In genomic region chr7:74130206-74130836, GRCm38 (mm10) we compare ENCODE assay signal across 10 mouse cellular contexts.
A peak's percentile ranks its signal among the peaks of the same experiment; 100 is the strongest.
DNase-seq lines count a peak whose midpoint lies in the region; ATAC-seq and TF ChIP-seq lines count a peak whose summit lies in the region.
"Had no signal": no experiment of that assay in that cellular context is flagged by ENCODE, and none has a peak within 500 bp of the region (broad histone marks: within the 10 kb centered on the region; RNA-seq: fewer than 3 reads in every experiment).

No protein-coding gene starts in this region.

- peak; percentile 49 for DNase-seq in lung, embryonic 14.5 days
- DNase-seq in lung, postnatal 4 days = no peak
- peak; percentile 15 for DNase-seq in forebrain, embryonic 10.5 days (ENCODE audit: extremely low spot score, low spot score)
- peak; percentile 83 for DNase-seq in midbrain, postnatal 0 days (ENCODE audit: low spot score)
- DNase-seq in heart, adult 18-20 months = no peak
- DNase-seq in cerebellum, adult 18-20 months = no peak
- DNase-seq: kidney, postnatal 4 days; right cerebral cortex, postnatal 4 days had no signal

- no peak for TF ChIP-seq CTCF in lung, embryonic 14.5 days (IDR thresholded peaks at IDR 0.05; ENCODE audit: low read depth)
- peak; percentile 36 for TF ChIP-seq CTCF in midbrain, postnatal 0 days (IDR thresholded peaks at IDR 0.05)

- no peak overlapping the region for H3K4me3 ChIP-seq in lung, embryonic 14.5 days (ENCODE audit: low read depth, low read length)
- no peak overlapping the region for H3K4me3 ChIP-seq in forebrain, embryonic 10.5 days
- no peak overlapping the region for H3K4me3 ChIP-seq in hindbrain, embryonic 16.5 days (ENCODE audit: low read length)
- no peak overlapping the region for H3K4me3 ChIP-seq in midbrain, postnatal 0 days (ENCODE audit: low read depth, low read length)
- H3K4me3 ChIP-seq in heart, embryonic 11.5 days (ENCODE audit: low read depth, low read length) = no peak overlapping the region

- no peaks in the 10 kb centered on the region for H3K4me1 ChIP-seq in lung, embryonic 14.5 days (ENCODE audit: insufficient read depth)
- peaks cover 15% of the 10 kb centered on the region for H3K4me1 ChIP-seq in forebrain, embryonic 10.5 days
- H3K4me1 ChIP-seq in hindbrain, embryonic 16.5 days (ENCODE audit: control insufficient read depth, insufficient read depth, low read depth, low read length) = peaks cover 7% of the 10 kb centered on the region; the same call in 1 of the 2 replicates
- peaks cover 4% of the 10 kb centered on the region for H3K4me1 ChIP-seq in midbrain, postnatal 0 days (ENCODE audit: insufficient read depth, low read length)
- H3K4me1 ChIP-seq in heart, embryonic 11.5 days (ENCODE audit: control insufficient read depth, insufficient read depth, low read length) = no peaks in the 10 kb centered on the region

- no peak overlapping the region for H3K9ac ChIP-seq in lung, embryonic 14.5 days
- H3K9ac ChIP-seq in hindbrain, embryonic 16.5 days (ENCODE audit: low read depth, low read length) = no peak overlapping the region
- H3K9ac ChIP-seq in midbrain, postnatal 0 days (replicated peaks; ENCODE audit: low read length, poor library complexity, severe bottlenecking) = no peak overlapping the region
- no peak overlapping the region for H3K9ac ChIP-seq in heart, embryonic 11.5 days (ENCODE audit: low read depth, low read length)

- H3K4me2 ChIP-seq in lung, embryonic 14.5 days = no peak overlapping the region
- H3K4me2 ChIP-seq in hindbrain, embryonic 16.5 days (ENCODE audit: low read length) = no peak overlapping the region
- H3K4me2 ChIP-seq in midbrain, postnatal 0 days (ENCODE audit: low read depth, low read length, poor library complexity, severe bottlenecking) = no peak overlapping the region
- no peak overlapping the region for H3K4me2 ChIP-seq in heart, embryonic 11.5 days

- WGBS in lung, embryonic 14.5 days = 46% methylated on average over 8 of the region's 8 CpGs
- WGBS in forebrain, embryonic 10.5 days = 59% methylated on average over 8 of the region's 8 CpGs
- WGBS in hindbrain, embryonic 16.5 days = 14% methylated on average over 8 of the region's 8 CpGs
- 7% methylated on average over 8 of the region's 8 CpGs for whole genome bisulfite sequencing in midbrain, postnatal 0 days
- 61% methylated on average over 8 of the region's 8 CpGs for WGBS in heart, embryonic 11.5 days (ENCODE audit: insufficient replicate concordance)

- H3K9me3 ChIP-seq in lung, embryonic 14.5 days (ENCODE audit: low read depth, low read length) = no peaks in the 10 kb centered on the region
- no peaks in the 10 kb centered on the region for H3K9me3 ChIP-seq in forebrain, embryonic 10.5 days
- H3K9me3 ChIP-seq in hindbrain, embryonic 16.5 days (ENCODE audit: control insufficient read depth, low read length) = no peaks in the 10 kb centered on the region
- no peaks in the 10 kb centered on the region for H3K9me3 ChIP-seq in midbrain, postnatal 0 days (ENCODE audit: low read length)
- H3K9me3 ChIP-seq in heart, embryonic 11.5 days (replicated peaks; ENCODE audit: control insufficient read depth, low read length) = no peaks in the 10 kb centered on the region

- H3K27me3 ChIP-seq in lung, embryonic 14.5 days (ENCODE audit: insufficient read depth, low read length) = no peaks in the 10 kb centered on the region
- no peaks in the 10 kb centered on the region for H3K27me3 ChIP-seq in forebrain, embryonic 10.5 days (ENCODE audit: poor library complexity, severe bottlenecking)
- H3K27me3 ChIP-seq in hindbrain, embryonic 16.5 days (replicated peaks; ENCODE audit: control insufficient read depth, insufficient read depth, low read length) = no peaks in the 10 kb centered on the region
- no peaks in the 10 kb centered on the region for H3K27me3 ChIP-seq in midbrain, postnatal 0 days (ENCODE audit: insufficient read depth, low read length)
- no peaks in the 10 kb centered on the region for H3K27me3 ChIP-seq in heart, embryonic 11.5 days (ENCODE audit: control insufficient read depth, insufficient read depth, low read length)

- H3K36me3 ChIP-seq in lung, embryonic 14.5 days (ENCODE audit: insufficient read depth) = no peaks in the 10 kb centered on the region
- H3K36me3 ChIP-seq in forebrain, embryonic 10.5 days (replicated peaks) = no peaks in the 10 kb centered on the region
- H3K36me3 ChIP-seq in hindbrain, embryonic 16.5 days (ENCODE audit: control insufficient read depth, insufficient read depth, low read length) = no peaks in the 10 kb centered on the region
- H3K36me3 ChIP-seq in midbrain, postnatal 0 days (ENCODE audit: insufficient read depth, low read length) = no peaks in the 10 kb centered on the region
- no peaks in the 10 kb centered on the region for H3K36me3 ChIP-seq in heart, embryonic 11.5 days (ENCODE audit: control insufficient read depth, insufficient read depth, low read length)

- no peak overlapping the region for H3K27ac ChIP-seq in lung, embryonic 14.5 days (ENCODE audit: low read depth)
- peak overlapping the region; percentile 63 for H3K27ac ChIP-seq in forebrain, embryonic 10.5 days
- peak overlapping the region; percentile 32; the same call in 1 of the 2 replicates for H3K27ac ChIP-seq in hindbrain, embryonic 16.5 days (ENCODE audit: low read depth, low read length)
- H3K27ac ChIP-seq in midbrain, postnatal 0 days (ENCODE audit: low read depth, low read length) = peak overlapping the region; percentile 43; the same call in 1 of the 2 replicates
- no peak overlapping the region for H3K27ac ChIP-seq in heart, embryonic 11.5 days (ENCODE audit: low read depth, low read length)

- ATAC-seq in lung, embryonic 14.5 days (ENCODE audit: insufficient read depth) = no peak
- ATAC-seq in hindbrain, embryonic 16.5 days = peak; percentile 76
- peak; percentile 73 for ATAC-seq in midbrain, postnatal 0 days (ENCODE audit: low FRiP score)
- no peak for ATAC-seq in heart, embryonic 11.5 days (replicated peaks; ENCODE audit: insufficient number of reproducible peaks, low FRiP score, low TSS enrichment)

Comparison
In these comparisons a context has a peak if more than half of its experiments do, and no peak if none do; other contexts are left out.
1. DNase-seq: peak in lung, embryonic 14.5 days (single experiment), forebrain, embryonic 10.5 days (single experiment) and midbrain, postnatal 0 days (single experiment); none in lung, postnatal 4 days (0 of 2), heart, adult 18-20 months (0 of 2) and cerebellum, adult 18-20 months (0 of 2).
2. ATAC-seq: peak in hindbrain, embryonic 16.5 days (single experiment) and midbrain, postnatal 0 days (single experiment); none in lung, embryonic 14.5 days (single experiment) and heart, embryonic 11.5 days (single experiment).
3. H3K27ac ChIP-seq: peak in forebrain, embryonic 10.5 days (single experiment), hindbrain, embryonic 16.5 days (single experiment) and midbrain, postnatal 0 days (single experiment); none in lung, embryonic 14.5 days (single experiment) and heart, embryonic 11.5 days (single experiment).